Mouse (Mus musculus) cerebellum, postnatal 10 days (tissue): ENCODE results near the gene Spcs2.

Experiments used
- DNase-seq, 2 experiments: peaks; one replicate each; pipeline ENCODE4 v3.0.0; 2021; ENCODE audit warnings: mixed read lengths in 2 of 2

Spcs2 gene

DNA sequence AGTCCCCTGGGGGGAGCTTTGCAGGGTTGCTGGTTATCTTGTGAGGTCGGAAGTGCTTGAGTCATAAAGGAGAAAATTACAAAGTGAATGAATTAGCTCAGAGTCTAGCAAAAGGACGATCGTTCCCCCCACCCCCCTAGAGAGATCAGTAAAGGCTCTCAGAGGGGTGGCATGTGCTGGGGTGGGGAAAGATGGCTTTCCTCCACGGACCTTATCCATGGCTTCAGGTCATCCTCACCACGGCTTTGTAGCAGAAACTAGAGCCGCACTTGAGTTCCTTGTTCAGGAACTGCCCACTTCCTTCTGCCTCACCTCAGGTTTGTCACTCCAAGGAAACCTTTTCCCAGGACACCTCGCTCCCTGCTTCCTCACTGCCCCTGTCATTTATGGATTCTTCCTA is at the start of gene Spcs2:
Spcs2 (minus strand) TSS at position 101 of the 400 bp plus-strand sequence.
- no peak for DNase-seq

DNA sequence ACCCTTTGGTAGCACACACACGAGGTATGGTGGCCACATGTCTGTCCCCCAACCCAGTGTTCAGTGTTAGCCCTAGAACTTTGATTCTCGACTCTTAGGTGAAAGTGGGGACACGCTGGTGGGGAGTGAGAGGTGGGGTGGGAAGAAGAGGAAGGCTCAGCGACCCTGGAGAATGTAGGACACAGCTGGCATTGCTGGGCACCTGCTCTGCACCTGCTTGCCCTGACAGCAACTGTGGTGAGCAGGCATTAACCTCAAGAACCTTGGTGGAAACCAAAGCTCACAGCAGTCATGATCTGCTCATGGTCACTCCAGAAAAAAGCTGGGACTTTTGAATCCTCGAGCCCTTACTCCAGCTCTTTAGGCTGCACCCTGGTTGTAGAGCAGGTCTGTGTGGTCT is 47.8 kb upstream of the Spcs2 start:
- DNase-seq, result no peak

DNA sequence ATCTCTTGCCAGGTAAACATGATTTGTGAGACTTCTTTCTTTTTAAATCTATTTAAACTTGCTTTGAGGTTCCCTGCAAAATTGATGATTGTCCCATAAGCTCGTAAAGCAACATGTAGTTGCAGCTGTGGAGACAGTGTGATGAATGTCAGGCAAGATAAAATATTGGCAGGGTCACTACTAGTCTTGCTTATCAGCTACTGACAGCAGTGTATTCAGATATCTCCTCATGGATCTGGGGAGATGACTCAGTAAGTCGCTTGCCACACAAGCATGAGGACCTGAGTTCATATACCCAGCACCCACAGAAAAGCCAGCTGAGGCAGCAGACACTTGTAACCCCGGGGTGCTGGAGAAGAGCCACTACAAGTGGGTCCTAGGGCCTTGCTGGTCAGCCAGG is 44.2 kb upstream of the Spcs2 start:
- DNase-seq, result no peak

DNA sequence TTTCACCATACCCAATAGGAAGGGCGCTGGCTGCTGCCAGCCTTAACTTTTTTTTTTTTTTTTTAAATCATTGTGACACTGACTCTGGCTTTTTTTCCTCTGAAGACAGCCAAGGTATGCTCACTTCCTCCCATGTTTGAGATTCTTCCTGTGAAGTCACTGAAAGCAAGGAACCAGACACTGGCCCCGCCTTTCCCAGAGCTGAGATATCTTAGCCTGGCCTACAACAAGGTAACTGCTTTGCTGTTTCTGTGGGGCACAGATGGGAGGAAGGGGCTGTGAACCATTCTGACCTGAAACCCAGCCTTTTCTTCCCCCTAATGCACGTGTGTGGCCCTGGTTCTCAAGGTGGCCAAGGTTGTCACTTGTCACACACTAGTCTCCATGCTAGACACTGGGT is 43.1 kb upstream of the Spcs2 start:
- no peak for DNase-seq

DNA sequence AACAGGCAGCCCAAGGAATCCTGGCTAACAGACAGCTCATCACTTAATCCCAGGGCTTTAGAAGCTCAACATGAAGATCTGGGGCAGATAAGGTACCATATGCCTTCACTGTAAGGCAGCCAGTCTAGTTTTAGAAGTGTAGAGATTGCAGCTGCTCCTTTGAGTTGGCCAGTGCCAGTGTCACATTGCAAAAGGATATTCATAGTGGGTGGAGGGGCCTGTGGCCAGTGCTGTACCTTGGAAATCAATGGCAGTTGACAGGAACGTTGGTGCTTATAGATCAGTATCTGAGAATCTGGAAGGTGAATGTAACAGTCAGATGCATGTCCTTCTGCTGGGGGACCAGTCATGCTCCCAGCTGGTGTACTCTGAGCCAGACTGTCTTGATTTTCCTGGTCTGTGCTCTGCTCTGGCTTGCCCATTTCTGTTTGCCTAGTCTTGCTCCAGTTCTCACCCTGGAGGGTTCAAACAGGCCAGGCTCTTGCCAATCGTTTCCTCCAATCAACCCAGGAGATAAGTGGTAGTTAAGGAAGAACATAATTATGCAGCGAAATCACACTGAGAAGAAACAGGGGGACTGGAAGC is 41.3 kb upstream of the Spcs2 start:
- peak in 1 of 2 experiments; percentile 35 for DNase-seq

DNA sequence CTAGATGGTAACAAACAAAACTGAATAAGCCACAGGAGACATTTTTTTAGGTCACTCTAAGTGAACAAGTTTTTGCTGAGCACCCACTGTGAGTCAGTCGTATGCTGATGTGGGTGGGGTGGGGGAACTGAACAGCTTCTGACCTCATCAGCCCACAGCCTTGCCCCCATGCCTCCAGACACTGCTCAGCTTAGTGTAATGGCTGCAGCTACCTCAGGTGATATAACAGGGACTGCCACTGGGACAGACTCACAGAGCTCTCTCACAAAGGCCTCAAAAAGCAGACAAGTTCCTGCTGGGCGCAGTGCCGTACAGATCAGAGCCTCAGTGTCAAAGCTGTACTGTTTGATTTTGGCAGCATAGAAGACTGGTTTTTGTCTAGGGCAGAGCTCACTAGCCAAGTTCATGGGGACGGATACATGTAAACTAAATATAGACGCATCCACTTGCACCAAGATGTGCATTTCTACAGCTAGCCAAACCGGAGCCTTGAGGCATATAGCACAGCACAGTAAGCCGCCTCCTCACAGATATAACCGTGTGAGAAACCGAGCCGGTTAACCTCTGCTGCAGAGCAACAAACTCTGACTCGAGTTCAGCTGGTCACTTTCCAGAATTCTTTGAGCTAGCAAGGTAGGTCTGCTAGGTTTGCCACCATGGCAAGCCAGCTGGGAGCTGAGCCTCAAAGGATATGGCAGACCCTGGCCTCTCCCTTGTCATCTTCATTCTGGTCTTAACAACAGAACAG is 39.8 kb upstream of the Spcs2 start:
- no peak for DNase-seq

DNA sequence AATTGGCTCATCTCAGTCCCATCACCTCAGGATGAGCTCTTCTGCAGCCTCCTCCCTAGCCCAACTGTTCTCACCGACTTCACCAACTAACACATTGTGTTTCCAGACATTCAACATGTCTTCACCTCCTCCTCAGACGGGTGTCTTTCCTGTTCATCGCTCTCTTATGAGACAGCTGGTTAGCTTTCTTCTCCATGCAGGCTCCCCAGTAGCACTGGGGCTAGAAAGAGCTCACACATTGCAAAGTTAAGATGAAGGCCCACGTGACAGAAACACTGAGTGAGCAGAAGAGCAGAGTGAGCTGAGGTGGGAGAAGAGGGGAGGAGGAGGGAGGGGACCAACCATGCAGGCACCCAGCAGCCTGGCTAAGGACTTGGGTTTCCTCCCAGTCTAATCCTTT is 38.9 kb upstream of the Spcs2 start:
- DNase-seq, result no peak

DNA sequence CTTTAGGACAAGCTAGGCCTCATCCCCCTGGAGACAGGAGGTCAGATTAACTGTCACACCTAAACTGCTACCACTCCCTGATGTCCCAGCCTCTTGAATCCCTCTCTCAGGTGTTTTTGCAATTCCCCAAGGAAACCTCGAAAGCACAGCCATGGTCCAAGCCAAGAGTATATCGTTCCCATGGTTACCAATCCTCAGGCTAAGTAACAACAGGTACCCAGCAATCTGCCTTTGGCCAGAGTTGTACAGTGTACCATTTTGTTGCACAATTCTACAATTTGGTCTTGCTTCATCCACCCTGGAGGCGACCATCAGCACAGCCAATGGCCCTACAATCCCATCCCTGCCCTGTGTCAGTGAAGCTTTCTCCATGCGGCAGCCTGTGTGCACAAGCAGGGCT is 33.6 kb upstream of the Spcs2 start:
- no peak for DNase-seq

DNA sequence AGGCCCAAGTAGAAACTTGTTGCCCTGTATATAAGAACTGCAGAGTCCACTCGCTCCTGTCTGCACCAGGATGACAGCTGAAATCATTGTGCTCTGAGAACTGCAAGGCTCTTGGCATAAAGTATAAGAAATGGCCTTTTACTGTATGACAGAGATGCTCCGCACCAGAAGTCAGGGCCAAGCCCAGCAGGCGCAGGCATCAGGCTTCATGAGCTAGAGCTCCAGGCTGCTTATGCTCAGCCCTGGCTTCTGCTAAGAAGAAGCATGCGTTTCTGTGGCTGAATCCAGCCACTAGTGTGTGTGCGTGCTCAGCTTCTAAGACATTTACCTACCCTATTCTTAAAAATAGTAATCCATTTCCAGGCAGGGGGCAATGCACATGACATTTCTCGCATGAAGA is 31.2 kb upstream of the Spcs2 start:
- peak; percentile 54 to 75 for DNase-seq

DNA sequence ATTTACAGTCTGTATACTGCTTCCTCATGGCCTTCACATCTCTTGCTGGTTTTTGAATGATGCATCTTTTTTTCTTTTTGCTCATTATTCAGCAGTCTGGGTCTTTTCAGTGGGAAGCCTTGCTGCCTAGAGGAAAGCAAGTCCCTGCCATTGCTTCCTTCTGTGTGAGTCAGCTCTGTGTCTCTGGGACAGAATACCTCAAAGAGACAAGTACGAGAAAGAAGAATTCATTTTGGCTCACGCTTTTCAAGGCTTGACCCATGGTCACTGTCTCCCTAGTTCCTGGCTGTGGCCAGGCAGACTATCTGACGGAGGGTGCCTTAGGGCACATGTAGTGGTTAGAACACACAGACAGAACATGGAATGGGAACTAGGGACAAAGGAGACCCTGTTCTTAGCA is 30.7 kb upstream of the Spcs2 start:
- no peak for DNase-seq

DNA sequence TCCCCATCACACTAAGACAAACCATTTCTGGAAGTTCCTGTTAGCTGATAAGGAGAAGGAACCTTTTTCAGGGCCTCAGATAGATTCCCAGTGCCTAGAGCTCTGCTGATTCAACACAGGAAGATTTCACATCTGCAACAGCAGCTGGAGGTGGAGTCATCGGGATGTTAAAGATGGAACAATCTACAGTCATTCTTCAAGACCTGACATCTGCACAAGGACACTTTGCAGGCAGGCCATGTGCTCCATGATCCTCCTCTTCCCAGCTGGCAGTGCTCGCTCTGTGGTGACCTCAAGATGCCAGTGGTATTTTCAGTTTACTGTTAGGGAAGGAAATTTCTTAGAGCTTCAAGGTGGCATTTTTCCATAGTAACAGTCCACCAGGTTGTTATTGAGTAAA is 29.1 kb upstream of the Spcs2 start:
- DNase-seq, result no peak

DNA sequence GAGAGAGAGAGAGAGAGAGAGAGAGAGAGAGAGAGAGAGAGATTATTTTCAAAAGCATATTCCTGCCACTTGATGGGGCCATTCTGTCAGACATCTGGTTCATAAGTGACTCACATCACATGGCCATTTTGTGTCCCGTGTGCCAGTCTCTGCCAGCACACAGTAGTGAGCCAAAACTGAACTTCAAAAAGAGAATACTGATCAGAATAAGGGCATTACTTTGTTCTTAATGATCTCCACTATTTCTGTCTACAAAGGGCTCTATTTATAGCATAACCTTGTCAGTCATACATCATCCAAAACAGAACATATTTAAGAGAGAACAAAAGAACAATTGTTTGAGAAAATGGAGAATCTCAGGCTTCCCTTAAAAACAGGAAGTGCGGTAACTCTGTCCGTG is 28.2 kb upstream of the Spcs2 start:
- DNase-seq, result no peak

DNA sequence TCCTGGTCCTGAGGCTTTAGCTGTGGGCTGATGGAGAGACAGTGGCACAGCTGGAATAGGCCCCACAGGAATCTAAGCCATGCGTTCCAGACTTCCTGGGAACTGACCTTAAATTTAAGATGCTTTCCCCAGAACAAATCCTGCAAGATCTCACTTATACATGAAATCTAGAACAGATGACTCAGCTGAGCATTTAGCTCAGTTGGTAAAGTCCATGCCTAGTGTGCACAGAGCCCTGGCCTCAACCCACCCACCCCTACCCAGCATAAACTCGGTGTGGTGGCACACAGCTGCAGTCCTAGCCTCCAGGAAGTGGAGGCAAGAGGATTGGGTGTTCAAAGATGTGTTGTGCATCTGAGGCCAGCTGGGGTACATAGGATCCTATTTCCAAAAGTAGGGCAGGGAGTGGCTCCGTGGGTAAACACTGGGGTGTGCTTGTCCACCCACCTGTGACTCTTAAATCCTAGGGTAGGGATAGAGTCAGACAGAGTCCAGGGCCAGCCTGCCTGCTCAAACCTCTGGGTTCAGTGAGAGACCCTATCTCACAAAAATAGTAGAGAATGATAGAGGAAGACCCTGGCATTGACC is 27.0 kb upstream of the Spcs2 start:
- no peak for DNase-seq

DNA sequence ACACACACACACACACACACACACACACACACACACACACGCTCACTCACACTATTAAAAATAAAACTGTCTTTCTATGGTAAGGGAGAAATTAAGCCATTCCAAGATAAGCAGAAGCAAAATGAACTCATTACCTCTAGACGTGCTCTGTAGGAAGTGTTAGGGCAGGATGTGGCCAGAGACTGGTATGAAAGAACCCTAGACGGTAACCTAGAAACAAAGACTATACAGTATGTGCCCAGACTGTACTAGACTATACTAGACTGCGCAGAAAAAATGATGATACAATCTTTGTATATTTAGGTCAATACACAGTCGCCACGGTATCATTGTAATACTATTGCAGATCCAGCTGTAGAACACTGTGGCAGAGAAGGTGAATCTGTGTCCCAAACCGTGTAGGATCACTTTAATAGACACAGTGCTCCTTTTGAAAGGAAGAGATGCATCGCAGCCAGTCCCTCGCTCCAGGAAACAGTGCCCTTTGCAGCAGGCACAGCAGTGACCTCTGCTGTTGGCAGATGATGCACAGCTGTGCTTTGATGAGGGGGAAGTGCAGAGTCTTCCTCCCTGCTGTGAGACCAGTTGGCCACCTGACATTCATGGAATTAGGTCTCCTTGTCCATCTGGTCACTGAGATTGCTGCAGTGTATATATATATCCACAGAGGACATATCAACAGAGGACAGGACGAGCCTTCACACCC is 26.1 kb upstream of the Spcs2 start:
- peak in 1 of 2 experiments; percentile 45 for DNase-seq

DNA sequence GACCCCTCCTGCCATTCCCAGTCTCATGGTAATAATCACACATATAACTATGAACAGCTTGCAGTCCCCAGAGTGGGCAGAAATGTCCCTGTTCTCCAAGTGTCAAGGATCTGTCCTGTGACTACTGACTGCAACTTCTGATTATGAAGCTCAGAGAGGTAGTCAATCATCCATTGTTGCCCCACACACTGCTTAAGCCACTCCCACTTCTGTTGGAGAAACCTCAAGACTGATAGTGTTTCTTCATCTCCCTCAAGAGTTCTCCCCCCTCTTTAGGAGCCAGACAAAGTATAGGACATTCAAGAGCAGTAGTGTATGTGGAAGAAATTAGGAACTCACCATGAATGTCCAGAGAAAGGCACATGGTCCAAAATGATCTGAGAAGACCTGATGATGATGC is 24.5 kb upstream of the Spcs2 start:
- DNase-seq, result no peak

DNA sequence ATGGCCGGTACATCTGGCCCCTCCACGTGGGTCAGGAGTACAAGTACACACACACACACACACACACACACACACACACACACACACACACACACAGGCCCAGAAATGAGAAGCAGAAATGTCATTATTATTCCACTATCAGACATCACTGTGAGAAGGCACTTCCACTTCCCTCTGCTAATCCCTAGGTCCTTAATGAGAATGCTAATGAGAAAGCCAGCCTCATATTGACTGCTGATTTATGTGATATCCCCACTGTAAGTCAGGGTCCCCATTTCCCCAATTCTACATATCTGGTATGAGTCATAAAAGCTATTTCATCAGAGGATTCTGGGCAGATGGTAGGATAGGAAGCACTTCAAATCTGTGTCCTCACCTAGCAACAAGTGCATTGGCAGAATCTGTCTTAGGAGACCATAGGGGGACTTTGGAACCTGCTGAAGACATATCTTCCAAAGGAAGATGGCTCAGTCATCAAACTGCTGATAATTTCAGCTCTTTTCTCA is 24.0 kb upstream of the Spcs2 start:
- DNase-seq, result no peak

DNA sequence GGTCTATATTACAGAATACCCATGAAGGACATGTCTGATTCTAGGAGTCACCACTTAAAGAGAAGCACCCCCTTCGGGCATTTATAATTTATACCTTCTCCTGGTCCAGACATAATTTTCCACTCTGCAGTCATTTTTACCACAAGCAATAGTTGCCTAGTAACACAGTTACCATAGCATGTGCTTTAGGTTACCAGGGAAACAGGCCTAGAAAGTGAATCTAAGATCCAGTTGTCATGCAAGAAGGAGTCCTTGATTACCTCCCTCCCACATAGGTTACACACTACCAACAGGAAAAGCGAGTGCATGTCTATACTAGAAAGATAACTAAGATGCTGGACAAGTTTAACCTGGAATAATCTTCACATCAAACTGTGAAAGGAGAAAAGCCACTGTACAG is 15.0 kb upstream of the Spcs2 start:
- DNase-seq, result no peak

DNA sequence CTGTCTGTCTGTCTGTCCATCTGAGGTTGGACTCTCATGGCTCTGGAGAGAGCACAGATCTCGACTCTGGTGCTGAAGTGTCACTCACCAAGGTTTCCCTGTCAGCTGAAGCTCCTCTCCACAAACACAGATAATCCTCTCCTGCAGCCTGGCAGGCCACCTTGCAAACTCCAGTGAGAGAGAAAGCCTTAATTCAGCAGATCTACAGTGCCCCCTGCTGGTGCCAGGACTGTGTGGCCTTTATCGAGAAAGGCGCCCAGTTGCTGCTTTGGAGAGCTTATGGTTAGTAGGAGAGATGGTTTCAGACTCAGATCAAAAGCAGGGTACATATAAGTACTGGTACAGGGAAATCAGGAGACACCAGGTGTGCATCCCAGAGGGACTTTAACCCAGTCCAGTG is 13.1 kb upstream of the Spcs2 start:
- peak; percentile 91 for DNase-seq

DNA sequence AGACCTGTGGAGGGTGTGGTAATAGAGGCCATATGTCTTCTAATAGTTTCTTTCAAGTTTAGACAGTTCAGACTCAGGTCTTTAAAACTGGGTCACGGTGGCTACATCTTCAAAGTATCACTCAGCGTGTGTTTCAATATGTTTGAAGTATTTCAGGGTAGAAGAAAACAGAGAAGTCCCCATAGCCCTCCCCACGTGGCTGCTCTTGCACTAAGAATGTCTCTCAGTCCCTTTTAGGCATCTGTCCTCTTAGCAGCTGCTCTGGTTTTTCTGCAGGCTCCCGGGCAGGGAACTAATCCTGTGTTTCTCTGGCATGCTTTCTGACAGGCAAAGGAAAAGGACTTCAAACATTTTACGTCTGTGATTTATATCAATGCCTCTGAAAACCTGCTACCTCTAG is 12.6 kb upstream of the Spcs2 start:
- DNase-seq, result no peak

DNA sequence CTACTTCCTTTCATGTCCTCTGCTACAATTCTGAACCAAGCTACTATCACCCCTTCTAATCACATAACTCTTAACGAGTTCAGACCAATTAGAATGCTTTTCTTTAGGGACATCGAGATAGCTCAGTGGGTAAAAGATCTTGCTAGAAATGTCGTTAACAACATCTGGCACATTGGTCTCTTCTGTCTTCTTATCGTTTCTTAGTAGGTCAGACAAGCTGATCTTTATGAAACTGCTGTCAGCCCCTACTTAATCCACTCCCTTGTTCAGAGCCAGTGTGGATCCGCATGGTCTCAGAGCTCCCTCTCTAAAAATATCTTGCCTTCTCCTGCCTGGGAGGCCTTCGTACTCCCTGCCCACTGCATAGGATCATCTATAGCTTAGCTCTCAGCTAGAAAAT is 10.7 kb upstream of the Spcs2 start:
- no peak for DNase-seq

DNA sequence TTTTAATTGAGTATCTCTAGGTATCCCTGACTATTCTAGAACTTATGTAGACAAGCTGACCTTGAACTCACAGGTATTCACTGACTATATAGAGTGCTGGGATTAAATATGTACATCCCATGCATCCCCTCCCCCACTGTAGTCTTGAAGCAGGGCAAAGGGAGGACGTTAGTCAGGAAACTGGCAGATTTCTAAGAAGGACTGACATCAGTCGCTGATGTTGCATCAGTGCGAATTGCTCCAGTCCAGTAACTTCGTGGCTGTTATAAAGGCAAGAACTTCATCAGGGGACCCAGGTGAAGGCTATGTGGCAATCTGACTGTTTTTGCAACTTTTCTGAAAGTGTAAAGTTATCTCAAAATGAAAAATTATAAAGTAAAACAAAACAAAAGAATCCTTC is 6.0 kb upstream of the Spcs2 start:
- no peak for DNase-seq

DNA sequence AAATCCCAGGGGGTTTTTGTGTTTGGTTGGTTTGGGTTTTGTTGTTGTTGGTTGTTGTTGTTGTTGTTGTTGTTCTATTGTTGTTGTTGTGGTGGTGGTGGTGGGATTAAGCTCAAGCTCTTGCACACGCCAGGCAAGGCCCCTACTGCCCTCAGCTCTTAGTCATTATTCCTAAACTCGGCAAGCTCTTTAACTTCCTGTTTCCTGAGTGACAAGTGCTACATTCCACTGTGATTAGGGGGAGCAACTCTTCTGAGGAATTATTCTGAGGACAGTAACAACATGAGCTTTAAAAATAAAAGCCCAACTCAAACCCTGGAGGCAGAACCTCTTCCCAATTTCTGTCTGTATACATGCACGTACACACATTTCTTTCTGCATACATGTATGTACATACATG is 2.0 kb upstream of the Spcs2 start:
- DNase-seq, result no peak

DNA sequence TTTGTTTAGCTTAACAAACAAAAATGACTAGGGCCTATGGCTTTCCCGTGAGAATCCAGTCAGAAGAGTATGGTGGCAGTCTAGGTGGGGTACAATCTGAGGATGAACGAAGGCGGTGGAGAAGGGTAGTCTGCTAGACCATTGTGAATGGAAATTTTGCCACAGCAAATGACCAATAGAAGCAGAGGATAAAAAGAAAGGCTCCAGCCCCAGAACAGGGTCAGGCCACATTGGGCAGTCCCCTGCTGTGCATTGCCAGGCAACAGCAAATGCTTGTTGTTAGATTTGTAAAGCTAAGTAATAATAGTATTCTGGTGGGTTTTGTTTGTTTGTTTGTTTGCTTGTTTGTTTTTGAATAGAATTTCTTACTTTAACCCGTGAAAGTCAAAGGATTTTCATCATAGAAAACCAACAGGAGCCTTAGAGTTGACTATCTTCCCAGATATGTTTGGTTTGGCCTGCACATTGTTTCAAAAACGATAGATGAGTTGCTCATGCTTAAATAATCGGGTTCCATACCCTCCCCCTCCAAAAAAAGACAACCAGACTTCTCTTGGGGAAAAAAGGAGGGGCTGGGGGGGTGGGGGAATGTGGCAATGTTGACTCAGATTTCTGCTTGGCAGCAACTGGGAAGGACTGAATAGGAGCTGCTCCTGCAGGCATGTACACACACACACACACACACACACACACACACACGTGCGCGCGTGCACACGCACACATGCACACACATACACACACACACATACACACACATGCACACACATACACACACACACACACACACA is 1.2 kb upstream of the Spcs2 start:
- DNase-seq, result peak in 1 of 2 experiments; percentile 18
